Mouse (Mus musculus): Measurements from ENCODE around the gene Cadm2. TPM values are rescaled to one million over a fixed set of nuclear protein-coding genes. Genes with fewer than 3 reads are reported as not detected.

Cadm2 gene
- polyA plus RNA-seq, 2 experiments, result 2.8 to 3.8 TPM

GRCm38 (mm10) chr16:66882597-66882996, 738.1 kb downstream of the Cadm2 start:
- DNase-seq (ENCODE audit: low spot score) (peak; percentile 7), ATAC-seq (ENCODE audit: low FRiP score, low read depth) (no peak)
- H3K4me2 ChIP-seq (replicated peaks; ENCODE audit: low read depth, low read length, severe bottlenecking), result no peak overlapping the region
- no peak overlapping the region for H3K4me3 ChIP-seq (replicated peaks; ENCODE audit: low read length)
- H3K4me1 ChIP-seq (ENCODE audit: control insufficient read depth, insufficient read depth, low read length), result no peaks in the 10 kb centered on the region
- TF ChIP-seq POLR2A (IDR thresholded peaks at IDR 0.05; ENCODE audit: borderline replicate concordance, extremely low read depth, insufficient read depth, insufficient read length), result no peak
- no peak overlapping the region for H3K27ac ChIP-seq (replicated peaks; ENCODE audit: low read depth, low read length)
- H3K36me3 ChIP-seq (ENCODE audit: control insufficient read depth, insufficient read depth, low read length), result no peaks in the 10 kb centered on the region
- H3K9ac ChIP-seq (ENCODE audit: low read depth, low read length, severe bottlenecking), result no peak overlapping the region
- 42% methylated on average over 3 of the region's 3 CpGs for WGBS
- H3K9me3 ChIP-seq (ENCODE audit: control insufficient read depth, low read length), result no peaks in the 10 kb centered on the region
- H3K27me3 ChIP-seq (ENCODE audit: control insufficient read depth, insufficient read depth, low read length), result no peaks in the 10 kb centered on the region

GRCm38 (mm10) chr16:66871201-66871600, 749.5 kb downstream of the Cadm2 start:
- ATAC-seq (ENCODE audit: low FRiP score, low read depth) (no peak), DNase-seq (ENCODE audit: low spot score) (no peak)
- WGBS, result 84% methylated on average over 3 of the region's 3 CpGs
- Histone ChIP-seq H3K4me1 (ENCODE audit: control insufficient read depth, insufficient read depth, low read length) (no peaks in the 10 kb centered on the region), H3K4me2 (replicated peaks; ENCODE audit: low read depth, low read length, severe bottlenecking) (no peak overlapping the region), H3K27ac (replicated peaks; ENCODE audit: low read depth, low read length) (no peak overlapping the region), H3K9me3 (ENCODE audit: control insufficient read depth, low read length) (no peaks in the 10 kb centered on the region), H3K4me3 (replicated peaks; ENCODE audit: low read length) (no peak overlapping the region), H3K36me3 (ENCODE audit: control insufficient read depth, insufficient read depth, low read length) (no peaks in the 10 kb centered on the region), H3K27me3 (ENCODE audit: control insufficient read depth, insufficient read depth, low read length) (no peaks in the 10 kb centered on the region), H3K9ac (ENCODE audit: low read depth, low read length, severe bottlenecking) (no peak overlapping the region)
- no peak for TF ChIP-seq POLR2A (IDR thresholded peaks at IDR 0.05; ENCODE audit: borderline replicate concordance, extremely low read depth, insufficient read depth, insufficient read length)

GRCm38 (mm10) chr16:66851047-66851446, 769.7 kb downstream of the Cadm2 start:
- no peak overlapping the region for H3K27ac ChIP-seq (replicated peaks; ENCODE audit: low read depth, low read length)
- ATAC-seq (ENCODE audit: low FRiP score, low read depth), result no peak
- H3K9me3 ChIP-seq (ENCODE audit: control insufficient read depth, low read length), result no peaks in the 10 kb centered on the region

GRCm38 (mm10) chr16:66824866-66825265, 795.8 kb downstream of the Cadm2 start:
- Histone ChIP-seq H3K9ac (ENCODE audit: low read depth, low read length, severe bottlenecking) (no peak overlapping the region), H3K27me3 (ENCODE audit: control insufficient read depth, insufficient read depth, low read length) (no peaks in the 10 kb centered on the region), H3K4me2 (replicated peaks; ENCODE audit: low read depth, low read length, severe bottlenecking) (no peak overlapping the region), H3K27ac (replicated peaks; ENCODE audit: low read depth, low read length) (no peak overlapping the region), H3K4me1 (ENCODE audit: control insufficient read depth, insufficient read depth, low read length) (no peaks in the 10 kb centered on the region), H3K36me3 (ENCODE audit: control insufficient read depth, insufficient read depth, low read length) (no peaks in the 10 kb centered on the region), H3K4me3 (replicated peaks; ENCODE audit: low read length) (no peak overlapping the region), H3K9me3 (ENCODE audit: control insufficient read depth, low read length) (no peaks in the 10 kb centered on the region)
- TF ChIP-seq POLR2A (IDR thresholded peaks at IDR 0.05; ENCODE audit: borderline replicate concordance, extremely low read depth, insufficient read depth, insufficient read length), result no peak
- DNase-seq (ENCODE audit: low spot score) (no peak), ATAC-seq (ENCODE audit: low FRiP score, low read depth) (no peak)
- WGBS, result 92% methylated on average over 3 of the region's 3 CpGs

More at GRCm38 (mm10) chr16:66851047-66851446, 769.7 kb downstream of the Cadm2 start:
- Histone ChIP-seq H3K9ac (ENCODE audit: low read depth, low read length, severe bottlenecking) (no peak overlapping the region), H3K36me3 (ENCODE audit: control insufficient read depth, insufficient read depth, low read length) (no peaks in the 10 kb centered on the region), H3K4me1 (ENCODE audit: control insufficient read depth, insufficient read depth, low read length) (no peaks in the 10 kb centered on the region), H3K27me3 (ENCODE audit: control insufficient read depth, insufficient read depth, low read length) (no peaks in the 10 kb centered on the region), H3K4me3 (replicated peaks; ENCODE audit: low read length) (no peak overlapping the region), H3K4me2 (replicated peaks; ENCODE audit: low read depth, low read length, severe bottlenecking) (no peak overlapping the region)
- WGBS, result 66% methylated on average over 3 of the region's 3 CpGs
- DNase-seq (ENCODE audit: low spot score), result no peak
- TF ChIP-seq POLR2A (IDR thresholded peaks at IDR 0.05; ENCODE audit: borderline replicate concordance, extremely low read depth, insufficient read depth, insufficient read length), result no peak

- TF ChIP-seq POLR2A (IDR thresholded peaks at IDR 0.05; ENCODE audit: borderline replicate concordance, extremely low read depth, insufficient read depth, insufficient read length), result no peak
- H3K27me3 ChIP-seq (ENCODE audit: control insufficient read depth, insufficient read depth, low read length), result no peaks in the 10 kb centered on the region
- no peak overlapping the region for H3K4me3 ChIP-seq (replicated peaks; ENCODE audit: low read length)
- H3K4me1 ChIP-seq (ENCODE audit: control insufficient read depth, insufficient read depth, low read length), result no peaks in the 10 kb centered on the region
- DNase-seq (ENCODE audit: low spot score), result no peak
- no peaks in the 10 kb centered on the region for H3K9me3 ChIP-seq (ENCODE audit: control insufficient read depth, low read length)
- no peak overlapping the region for H3K9ac ChIP-seq (ENCODE audit: low read depth, low read length, severe bottlenecking)
- H3K4me2 ChIP-seq (replicated peaks; ENCODE audit: low read depth, low read length, severe bottlenecking), result no peak overlapping the region
- no peak overlapping the region for H3K27ac ChIP-seq (replicated peaks; ENCODE audit: low read depth, low read length)
- ATAC-seq (ENCODE audit: low FRiP score, low read depth), result no peak
- H3K36me3 ChIP-seq (ENCODE audit: control insufficient read depth, insufficient read depth, low read length), result no peaks in the 10 kb centered on the region
Observed at GRCm38 (mm10) chr16:66811495-66811894, 809.2 kb downstream of the Cadm2 start.

- ATAC-seq (ENCODE audit: low FRiP score, low read depth) (no peak), DNase-seq (ENCODE audit: low spot score) (no peak)
- Histone ChIP-seq H3K27me3 (ENCODE audit: control insufficient read depth, insufficient read depth, low read length) (no peaks in the 10 kb centered on the region), H3K9ac (ENCODE audit: low read depth, low read length, severe bottlenecking) (no peak overlapping the region), H3K36me3 (ENCODE audit: control insufficient read depth, insufficient read depth, low read length) (no peaks in the 10 kb centered on the region), H3K4me3 (replicated peaks; ENCODE audit: low read length) (no peak overlapping the region), H3K9me3 (ENCODE audit: control insufficient read depth, low read length) (no peaks in the 10 kb centered on the region), H3K4me1 (ENCODE audit: control insufficient read depth, insufficient read depth, low read length) (no peaks in the 10 kb centered on the region), H3K4me2 (replicated peaks; ENCODE audit: low read depth, low read length, severe bottlenecking) (no peak overlapping the region), H3K27ac (replicated peaks; ENCODE audit: low read depth, low read length) (no peak overlapping the region)
- 64% methylated on average over 3 of the region's 3 CpGs for WGBS
- no peak for TF ChIP-seq POLR2A (IDR thresholded peaks at IDR 0.05; ENCODE audit: borderline replicate concordance, extremely low read depth, insufficient read depth, insufficient read length)
Observed at GRCm38 (mm10) chr16:66798204-66798603, 822.5 kb downstream of the Cadm2 start.
